Mouse (Mus musculus): Measurements from ENCODE around the gene Gtf2a1l.

- TF ChIP-seq CTCF (IDR thresholded peaks at IDR 0.05; ENCODE audit: control insufficient read depth, insufficient read depth, insufficient read length) (no peak), USF1 (IDR thresholded peaks at IDR 0.05; ENCODE audit: low read depth) (no peak), CEBPB (IDR thresholded peaks at IDR 0.05; ENCODE audit: low read depth) (no peak)
Observed at GRCm38 (mm10) chr17:88629931-88630553, 38.4 kb upstream of the Gtf2a1l start.

All from C2C12 (cell line).